Mouse (Mus musculus) monocyte, adult 5-6 weeks (primary cell): Measurements from ENCODE around the gene Bag5. TPM values are rescaled to one million over a fixed set of nuclear protein-coding genes. Genes with fewer than 3 reads are reported as not detected.
"Not testable (repeated sequence)": the region's sequence is repeated elsewhere in the genome, so short reads cannot be mapped to it uniquely, and the experiment has no call there.

Experiments used
- ATAC-seq: fragments of 153-309, 156-312 bp; replicated peaks from 2 replicates; pipeline ENCODE4 v1.8.0; 2017; ENCODE audit warnings: mild to moderate bottlenecking; ENCODE audit not compliant: low TSS enrichment, insufficient number of reproducible peaks, severe bottlenecking, poor library complexity, low FRiP score
- total RNA-seq: library from RNA; stranded (forward); fragments of 200-1000, 200-491, 200-594 nt; gene quantifications from 3 replicates; pipeline ENCODE4 v1.2.3, GENCODE M21; 2017

Gene Bag5
- total RNA-seq, 1 experiment from 2014 or later, result 41.6 TPM

GRCm38 (mm10) chr12:111667421-111667820 is 45.6 kb downstream of the Bag5 start:
- no peak for ATAC-seq

- no peak for ATAC-seq
These were observed 46.7 kb downstream of the Bag5 start for GRCm38 (mm10) chr12:111666380-111666779.

- ATAC-seq, result no peak
These were observed 47.8 kb downstream of the Bag5 start for GRCm38 (mm10) chr12:111665041-111665880.

GRCm38 (mm10) chr12:111664144-111664634 is 48.9 kb downstream of the Bag5 start:
- no peak for ATAC-seq

- ATAC-seq, result no peak
These were observed 49.6 kb downstream of the Bag5 start for GRCm38 (mm10) chr12:111663228-111664143.

GRCm38 (mm10) chr12:111661554-111661953 is 51.5 kb downstream of the Bag5 start:
- ATAC-seq, result not testable (repeated sequence)

- ATAC-seq, result no peak
These were observed 52.4 kb downstream of the Bag5 start for GRCm38 (mm10) chr12:111660628-111661027.

Other genes with a start within 250 kb of the Bag5 start
- not detected in 3 replicates for gene Gm266, start 227.4 kb downstream of the Bag5 start, total RNA-seq
- 371 to 483 TPM (median 423 TPM) in 3 replicates for gene Eif5, start 175.2 kb downstream of the Bag5 start, total RNA-seq
- 92.2 to 123 TPM (median 92.7 TPM) in 3 replicates for gene Mark3, start 138.7 kb downstream of the Bag5 start, total RNA-seq
- gene Ckb, start 40.9 kb downstream of the Bag5 start, total RNA-seq, result 21.5 to 39.0 TPM (median 37.5 TPM) in 3 replicates
- gene Trmt61a, start 35.2 kb downstream of the Bag5 start, total RNA-seq, result 2.2 to 2.7 TPM (median 2.5 TPM) in 3 replicates
- gene Apopt1, start within 50 bp of the Bag5 start, total RNA-seq, result 27.2 to 45.4 TPM (median 29.7 TPM) in 3 replicates
- 142 to 241 TPM (median 173 TPM) in 3 replicates for gene Klc1, start 45.6 kb upstream of the Bag5 start, total RNA-seq
- 0.11 to 2.1 TPM (median 1.9 TPM) in 3 replicates for gene Xrcc3, start 100.6 kb upstream of the Bag5 start, total RNA-seq
- 1.0 to 3.8 TPM (median 3.5 TPM) in 3 replicates for gene Zfyve21, start 100.9 kb upstream of the Bag5 start, total RNA-seq
- gene Ppp1r13b, start 194.9 kb upstream of the Bag5 start, total RNA-seq, result 9.8 to 19.1 TPM (median 12.6 TPM) in 3 replicates